Mouse (Mus musculus): ENCODE measurements at regions not wholly inside any gene's neighbourhood (a gene's known extent, or its start where the extent isn't known, plus 50 kb on each side); places are given as distances from the start of the nearest gene placed in this dataset.

- TF ChIP-seq TCF12 (IDR thresholded peaks at IDR 0.05; ENCODE audit: insufficient read depth, poor library complexity, severe bottlenecking), result no peak
- TF ChIP-seq POLR2A (IDR thresholded peaks at IDR 0.05; ENCODE audit: insufficient read length, low read depth), result no peak
- no peak for TF ChIP-seq MAX (IDR thresholded peaks at IDR 0.05; ENCODE audit: low read depth)
- no peak for TF ChIP-seq POLR2AphosphoS2 (IDR thresholded peaks at IDR 0.05; ENCODE audit: insufficient read length, low read depth)
- no peak for TF ChIP-seq REST (IDR thresholded peaks at IDR 0.05; ENCODE audit: insufficient read depth, insufficient read length)
- TF ChIP-seq USF1 (IDR thresholded peaks at IDR 0.05; ENCODE audit: low read depth), result no peak
- TF ChIP-seq MYOG (IDR thresholded peaks at IDR 0.05; ENCODE audit: control insufficient read depth in 1 of 3, insufficient read depth in 1 of 3, insufficient read length in 2 of 3, low read depth in 2 of 3), result no peak
- no peak for TF ChIP-seq MYOD1 (IDR thresholded peaks at IDR 0.05; ENCODE audit: control insufficient read depth in 1 of 3, insufficient read length in 2 of 3, low read depth in 2 of 3)
- no peak for TF ChIP-seq CEBPB (IDR thresholded peaks at IDR 0.05; ENCODE audit: insufficient read depth, poor library complexity, severe bottlenecking)
- no peak for TF ChIP-seq TCF3 (IDR thresholded peaks at IDR 0.05; ENCODE audit: insufficient read length, low read depth)
- no peak for TF ChIP-seq E2F4 (IDR thresholded peaks at IDR 0.05; ENCODE audit: insufficient read depth)
Observed at GRCm38 (mm10) chr8:64366974-64367266, 160.8 kb upstream of the Tll1 start.
